In the genomic region with DNA sequence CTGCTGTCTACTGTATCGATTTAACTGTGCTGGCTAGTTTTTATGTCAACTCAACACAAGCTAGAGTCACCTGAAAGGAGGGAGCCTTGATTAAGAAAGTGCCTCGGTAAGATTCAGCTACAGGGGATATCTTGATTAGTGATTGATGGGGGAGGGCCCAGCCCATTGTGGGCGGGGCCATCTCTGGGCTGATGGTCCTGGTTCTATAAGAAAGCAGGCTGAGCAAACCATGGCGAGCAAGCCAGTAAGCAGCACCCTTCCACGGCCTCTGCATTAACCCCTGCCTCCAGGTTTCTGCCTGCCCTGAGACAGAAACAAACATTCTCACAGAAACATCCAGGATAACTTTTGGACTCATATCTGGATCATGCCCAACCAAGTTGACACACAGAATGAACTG, we compare ENCODE assay signal across 36 mouse cellular contexts. TPM values are rescaled to one million over a fixed set of nuclear protein-coding genes. Genes with fewer than 3 reads are reported as not detected.
"Had no signal": no experiment of that assay in that cellular context is flagged by ENCODE, and none has a peak within 500 bp of the region (broad histone marks: within the 10 kb centered on the region; RNA-seq: fewer than 3 reads in every experiment).

No protein-coding gene starts in this region.

- DNase-seq: gastrocnemius, postnatal 14 days; gastrocnemius, postnatal 36 days; heart, adult 18-20 months; heart, postnatal 14 days; heart, postnatal 36 days; kidney, adult 11 months; kidney, adult 2 months; kidney, adult 9 months; kidney, postnatal 14 days; kidney, postnatal 36 days; layer of hippocampus, adult 9-11 months; layer of hippocampus, postnatal 36 days; left cerebral cortex, postnatal 4 days; liver; liver, embryonic 13.5 days had no signal

- H3K36me3 ChIP-seq: heart, embryonic 13.5 days; heart, embryonic 15.5 days; hindbrain, embryonic 13.5 days; hindbrain, embryonic 15.5 days; kidney, embryonic 15.5 days; limb, embryonic 12.5 days; liver, embryonic 13.5 days; liver, embryonic 15.5 days had no signal

- H3K9ac ChIP-seq: heart, embryonic 13.5 days; heart, embryonic 15.5 days; hindbrain, embryonic 13.5 days; hindbrain, embryonic 15.5 days; kidney, embryonic 15.5 days; limb, embryonic 12.5 days; liver, embryonic 13.5 days; liver, embryonic 15.5 days had no signal

- ATAC-seq: hindbrain, postnatal 0 days; intestine, embryonic 16.5 days had no signal

- H3K4me3 ChIP-seq: heart, embryonic 13.5 days; heart, embryonic 15.5 days; hindbrain, embryonic 13.5 days; hindbrain, embryonic 15.5 days; kidney, embryonic 15.5 days; limb, embryonic 12.5 days; liver, embryonic 13.5 days; liver, embryonic 15.5 days had no signal

- H3K27me3 ChIP-seq: hindbrain, embryonic 13.5 days; hindbrain, embryonic 15.5 days had no signal

- H3K4me2 ChIP-seq: heart, embryonic 11.5 days; heart, embryonic 13.5 days; heart, embryonic 15.5 days; hindbrain, embryonic 13.5 days; hindbrain, embryonic 15.5 days; kidney, embryonic 15.5 days; limb, embryonic 12.5 days; liver, embryonic 11.5 days; liver, embryonic 13.5 days; liver, embryonic 15.5 days had no signal

- H3K9me3 ChIP-seq: heart, embryonic 13.5 days; heart, embryonic 15.5 days; hindbrain, embryonic 13.5 days; hindbrain, embryonic 15.5 days; kidney, embryonic 15.5 days; limb, embryonic 12.5 days; liver, embryonic 13.5 days; liver, embryonic 15.5 days had no signal

- H3K27ac ChIP-seq: heart, embryonic 13.5 days; heart, embryonic 15.5 days; hindbrain, embryonic 13.5 days; hindbrain, embryonic 15.5 days; hindbrain, postnatal 0 days; kidney, embryonic 15.5 days; kidney, postnatal 0 days; liver, embryonic 13.5 days; liver, embryonic 15.5 days had no signal

- H3K4me1 ChIP-seq: heart, embryonic 13.5 days; heart, embryonic 15.5 days had no signal

RNA-seq across cellular contexts. Expression of a gene that starts 1.5 kb away (rescaled TPM):
- total RNA-seq: gastrocnemius, adult 18-20 months; gastrocnemius, adult 8-10 months; gastrocnemius, postnatal 14 days; granulocyte monocyte progenitor cell, adult 5-6 weeks; heart, adult 18-20 months; heart, adult 8-10 months; heart, postnatal 14 days; heart, postnatal 36 days; hematopoietic stem cell, adult 5-6 weeks; hindbrain, postnatal 0 days; left cerebral cortex, adult 18-20 months; left cerebral cortex, postnatal 4 days had no signal
- polyA plus RNA-seq: heart, embryonic 13.5 days; heart, embryonic 15.5 days; heart, postnatal 0 days; hindbrain, embryonic 11.5 days; hindbrain, embryonic 13.5 days; hindbrain, embryonic 15.5 days; limb, embryonic 12.5 days; limb, embryonic 14.5 days had no signal
